Mouse (Mus musculus): ENCODE results near the gene Jade1. TPM values are rescaled to one million over a fixed set of nuclear protein-coding genes. Genes with fewer than 3 reads are reported as not detected.
A peak's percentile ranks its signal among the peaks of the same experiment; 100 is the strongest.

Gene Jade1
- total RNA-seq, 2 experiments from 2014 or later, result 35.4 to 42.4 TPM

GRCm38 (mm10) chr3:41574208-41574607, 18.7 kb downstream of the Jade1 start:
- DNase-seq, result no peak
- intact Hi-C loops (cut with DNase I), result no loop called here

GRCm38 (mm10) chr3:41574720-41575435, 19.3 kb downstream of the Jade1 start:
- DNase-seq, result peak; percentile 56 to 61
- intact Hi-C loops (cut with DNase I), result no loop called here

GRCm38 (mm10) chr3:41575971-41576370, 20.4 kb downstream of the Jade1 start:
- peak; percentile 58 to 64 for DNase-seq
- intact Hi-C loops (cut with DNase I), result no loop called here

- intact Hi-C loops (cut with DNase I), result no loop called here
- DNase-seq, result no peak
Measured at GRCm38 (mm10) chr3:41577240-41577639, 21.7 kb downstream of the Jade1 start.

- intact Hi-C loops (cut with DNase I), result no loop called here
- DNase-seq, result no peak
Measured at GRCm38 (mm10) chr3:41579873-41580272, 24.3 kb downstream of the Jade1 start.

- intact Hi-C loops (cut with DNase I), result no loop called here
- no peak for DNase-seq
Measured at GRCm38 (mm10) chr3:41580401-41581323, 25.1 kb downstream of the Jade1 start.

GRCm38 (mm10) chr3:41581436-41581835, 25.9 kb downstream of the Jade1 start:
- DNase-seq, result no peak
- intact Hi-C loops (cut with DNase I), result no loop called here

GRCm38 (mm10) chr3:41582256-41582655, 26.7 kb downstream of the Jade1 start:
- intact Hi-C loops (cut with DNase I), result loop anchor here (2.0 kb wide), 1 partner anchor 15 kb away; no protein-coding TSS in a partner anchor
- no peak for DNase-seq

- intact Hi-C loops (cut with DNase I), result loop anchor here (2.0 kb wide), 1 partner anchor 16 kb away; no protein-coding TSS in a partner anchor
Measured at GRCm38 (mm10) chr3:41583092-41583491, 27.6 kb downstream of the Jade1 start.

GRCm38 (mm10) chr3:41583621-41584020, 28.1 kb downstream of the Jade1 start:
- DNase-seq, result peak; percentile 64 to 76

More at GRCm38 (mm10) chr3:41583092-41583491, 27.6 kb downstream of the Jade1 start:
- no peak for DNase-seq

GRCm38 (mm10) chr3:41585548-41585947, 30.0 kb downstream of the Jade1 start:
- no peak for DNase-seq
- intact Hi-C loops (cut with DNase I), result no loop called here

More at GRCm38 (mm10) chr3:41583621-41584020, 28.1 kb downstream of the Jade1 start:
- intact Hi-C loops (cut with DNase I), result loop anchor here (2.0 kb wide), 1 partner anchor 17 kb away; no protein-coding TSS in a partner anchor

- no peak for DNase-seq
- intact Hi-C loops (cut with DNase I), result no loop called here
Measured at GRCm38 (mm10) chr3:41586330-41586729, 30.8 kb downstream of the Jade1 start.

- intact Hi-C loops (cut with DNase I), result no loop called here
- no peak for DNase-seq
Measured at GRCm38 (mm10) chr3:41586917-41587316, 31.4 kb downstream of the Jade1 start.

GRCm38 (mm10) chr3:41587588-41587987, 32.1 kb downstream of the Jade1 start:
- intact Hi-C loops (cut with DNase I), result no loop called here
- peak in 1 of 2 experiments; percentile 66 for DNase-seq

GRCm38 (mm10) chr3:41588495-41588894, 33.0 kb downstream of the Jade1 start:
- intact Hi-C loops (cut with DNase I), result no loop called here
- no peak for DNase-seq

- intact Hi-C loops (cut with DNase I), result no loop called here
- no peak for DNase-seq
Measured at GRCm38 (mm10) chr3:41589246-41589914, 33.8 kb downstream of the Jade1 start.

- intact Hi-C loops (cut with DNase I), result loop anchor here (2.0 to 10.0 kb wide), 4 partner anchors 17 to 635 kb away; no protein-coding TSS in a partner anchor
- DNase-seq, result no peak
Measured at GRCm38 (mm10) chr3:41589988-41590387, 34.5 kb downstream of the Jade1 start.

GRCm38 (mm10) chr3:41590695-41591559, 35.4 kb downstream of the Jade1 start:
- peak; percentile 67 to 72 for DNase-seq
- intact Hi-C loops (cut with DNase I), result loop anchor here (2.0 to 10.0 kb wide), 4 partner anchors 16 to 636 kb away; no protein-coding TSS in a partner anchor

GRCm38 (mm10) chr3:41591651-41592170, 36.2 kb downstream of the Jade1 start:
- intact Hi-C loops (cut with DNase I), result loop anchor here (2.0 to 10.0 kb wide), 4 partner anchors 15 to 637 kb away; no protein-coding TSS in a partner anchor
- no peak for DNase-seq
